Mouse (Mus musculus): ENCODE data around the gene Rcan1.
A peak's percentile ranks its signal among the peaks of the same experiment; 100 is the strongest.

GRCm38 (mm10) chr16:92445377-92445776 lies 25.3 kb downstream of the Rcan1 start:
- no peak for TF ChIP-seq POLR2A (IDR thresholded peaks at IDR 0.05; ENCODE audit: borderline replicate concordance, insufficient read depth, low read length)
- TF ChIP-seq CTCF (IDR thresholded peaks at IDR 0.05; ENCODE audit: borderline replicate concordance, insufficient read depth, low read depth, low read length): peak; percentile 50; the same call in 1 of the 2 replicates
